Mouse (Mus musculus): ENCODE results near the gene Actl10.

- TF ChIP-seq CTCF (IDR thresholded peaks at IDR 0.05) = peak; percentile 71
- TF ChIP-seq EP300 (IDR thresholded peaks at IDR 0.05) = no peak
These were observed 34.8 kb downstream of the Actl10 start for GRCm38 (mm10) chr2:154586405-154586804.
